Mouse (Mus musculus): ENCODE measurements around the gene Nelfe. TPM values are rescaled to one million over a fixed set of nuclear protein-coding genes. Genes with fewer than 3 reads are reported as not detected.
A peak's percentile ranks its signal among the peaks of the same experiment; 100 is the strongest.
"Not testable (repeated sequence)": the region's sequence is repeated elsewhere in the genome, so short reads cannot be mapped to it uniquely, and the experiment has no call there.

Nelfe gene
- total RNA-seq, 2 experiments from 2014 or later: 16.3 to 30.0 TPM

DNA sequence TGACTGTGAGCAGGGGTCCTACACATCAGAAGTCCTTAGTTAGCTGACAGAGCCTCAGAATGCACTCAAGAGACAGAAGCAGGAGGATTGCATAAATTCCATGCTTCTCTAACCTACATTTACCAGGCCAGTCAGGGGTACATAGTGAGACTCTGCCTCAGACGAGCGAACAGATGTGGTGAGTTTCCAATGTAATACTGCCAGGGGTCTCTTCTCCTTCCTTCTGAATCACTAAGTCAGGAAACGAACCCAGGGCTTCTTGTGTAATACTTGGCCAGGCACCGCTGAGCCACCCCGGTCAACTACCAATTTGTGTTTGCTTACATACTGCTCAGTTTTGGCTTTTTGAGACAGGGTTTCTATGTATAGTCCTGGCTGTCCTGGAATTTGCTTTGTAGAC is 37.8 kb downstream of the Nelfe start:
- no peak for ATAC-seq (replicated peaks; ENCODE audit: low FRiP score, poor library complexity, severe bottlenecking)

- no peak for ATAC-seq (replicated peaks; ENCODE audit: low FRiP score, poor library complexity, severe bottlenecking)
Observed at GRCm38 (mm10) chr17:34890074-34890743, 40.0 kb downstream of the Nelfe start.

GRCm38 (mm10) chr17:34891377-34891776 is 41.2 kb downstream of the Nelfe start:
- ATAC-seq (replicated peaks; ENCODE audit: low FRiP score, poor library complexity, severe bottlenecking): no peak

- ATAC-seq (replicated peaks; ENCODE audit: low FRiP score, poor library complexity, severe bottlenecking): no peak
Observed at GRCm38 (mm10) chr17:34893072-34893824, 43.1 kb downstream of the Nelfe start.

- peak; percentile 63 for ATAC-seq (replicated peaks; ENCODE audit: low FRiP score, poor library complexity, severe bottlenecking)
Observed at GRCm38 (mm10) chr17:34894074-34894597, 43.9 kb downstream of the Nelfe start.

DNA sequence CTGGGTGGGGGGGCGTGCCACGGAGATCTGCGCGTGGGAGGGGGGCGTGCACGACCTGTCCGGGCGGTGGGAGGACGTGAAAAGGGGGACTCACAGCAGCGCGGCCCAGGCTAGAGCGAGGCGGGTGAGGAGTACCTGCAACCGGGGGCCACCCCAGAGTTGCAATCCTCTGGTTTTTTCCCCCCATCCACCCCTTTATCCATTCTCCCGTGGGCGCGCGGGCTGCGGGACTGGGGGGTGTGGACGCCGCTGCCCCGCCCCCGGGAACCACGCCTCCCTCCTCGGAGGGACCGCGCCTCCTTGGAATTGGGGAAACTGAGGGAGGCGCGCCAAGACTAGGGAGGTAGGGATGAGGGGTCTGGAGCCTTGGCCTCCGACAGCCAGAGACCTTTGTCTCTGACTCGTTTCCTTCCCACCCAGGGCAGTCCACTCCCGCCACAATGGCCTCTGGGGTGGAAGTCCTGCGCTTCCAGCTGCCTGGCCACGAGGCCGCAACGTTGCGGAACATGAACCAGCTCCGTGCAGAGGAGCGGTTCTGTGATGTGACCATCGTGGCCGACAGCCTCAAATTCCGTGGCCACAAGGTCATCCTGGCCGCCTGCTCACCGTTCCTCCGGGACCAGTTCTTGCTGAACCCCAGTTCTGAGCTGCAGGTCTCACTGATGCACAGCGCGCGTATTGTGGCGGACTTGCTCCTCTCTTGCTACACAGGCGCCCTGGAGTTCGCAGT is 44.8 kb downstream of the Nelfe start:
- no peak for ATAC-seq (replicated peaks; ENCODE audit: low FRiP score, poor library complexity, severe bottlenecking)

DNA sequence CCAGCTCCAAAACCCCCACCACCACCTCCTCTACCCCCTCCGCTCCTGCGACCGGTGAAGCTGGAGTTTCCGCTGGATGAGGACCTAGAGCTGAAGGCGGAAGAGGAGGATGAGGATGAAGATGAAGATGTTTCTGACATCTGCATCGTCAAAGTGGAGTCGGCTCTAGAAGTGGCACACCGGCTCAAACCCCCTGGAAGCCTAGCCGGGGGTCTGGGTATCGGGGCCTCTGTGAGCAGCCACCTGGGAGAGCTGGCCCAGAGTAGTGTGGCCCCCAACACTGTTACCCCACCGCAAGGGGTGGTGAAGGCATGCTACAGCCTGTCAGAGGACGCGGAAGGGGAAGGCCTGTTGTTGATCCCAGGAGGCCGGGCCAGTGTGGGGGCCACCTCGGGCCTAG is 45.5 kb downstream of the Nelfe start:
- no peak for ATAC-seq (replicated peaks; ENCODE audit: low FRiP score, poor library complexity, severe bottlenecking)

GRCm38 (mm10) chr17:34896366-34896765 is 46.2 kb downstream of the Nelfe start:
- ATAC-seq (replicated peaks; ENCODE audit: low FRiP score, poor library complexity, severe bottlenecking): no peak

DNA sequence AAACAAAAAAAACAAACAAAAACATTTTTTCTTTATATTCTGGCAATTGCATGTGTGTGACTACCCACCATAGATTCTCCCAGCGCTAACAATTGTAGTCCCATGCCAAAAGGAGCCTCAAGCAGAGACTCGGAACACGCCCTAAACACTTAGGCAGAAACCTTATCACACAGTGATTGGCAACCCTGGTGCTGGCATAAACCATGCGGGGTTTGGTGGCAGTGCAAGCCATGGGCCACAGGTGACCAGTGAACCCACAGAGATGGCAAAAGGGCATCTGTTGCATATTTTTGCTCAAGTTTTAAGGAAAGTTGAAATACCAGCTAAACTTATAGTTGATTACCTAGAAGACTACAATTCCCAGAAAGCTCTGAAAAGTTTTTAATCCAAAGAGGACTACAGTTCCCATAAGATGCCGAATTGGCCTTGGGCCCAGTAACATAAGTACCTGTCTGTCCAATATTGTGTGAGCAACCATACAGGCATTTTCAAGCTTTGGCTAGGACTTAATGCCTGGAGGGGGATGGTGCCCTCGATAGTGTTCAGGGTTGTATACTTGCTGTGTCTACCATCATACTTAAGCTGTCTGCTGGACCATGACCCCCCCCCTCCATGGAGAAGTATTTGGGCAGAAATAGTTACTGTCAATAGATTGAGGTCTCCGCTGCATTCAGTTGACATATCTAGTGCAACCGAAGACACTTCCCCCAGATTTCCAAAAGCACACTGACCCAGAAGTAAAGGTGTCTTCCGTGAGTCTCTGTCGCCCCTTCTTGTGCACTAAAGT is 47.4 kb downstream of the Nelfe start:
- ATAC-seq (replicated peaks; ENCODE audit: low FRiP score, poor library complexity, severe bottlenecking): no peak

- ATAC-seq (replicated peaks; ENCODE audit: low FRiP score, poor library complexity, severe bottlenecking): peak; percentile 60
Observed at GRCm38 (mm10) chr17:34898160-34898586, 48.0 kb downstream of the Nelfe start, which contains the start of the genes C2 and Ehmt2. Gene C2 (minus strand): TSS chr17:34898265. Gene Ehmt2 (plus strand): TSS chr17:34898469.

- no peak for ATAC-seq (replicated peaks; ENCODE audit: low FRiP score, poor library complexity, severe bottlenecking)
Observed at GRCm38 (mm10) chr17:34898706-34899052, 48.5 kb downstream of the Nelfe start.

DNA sequence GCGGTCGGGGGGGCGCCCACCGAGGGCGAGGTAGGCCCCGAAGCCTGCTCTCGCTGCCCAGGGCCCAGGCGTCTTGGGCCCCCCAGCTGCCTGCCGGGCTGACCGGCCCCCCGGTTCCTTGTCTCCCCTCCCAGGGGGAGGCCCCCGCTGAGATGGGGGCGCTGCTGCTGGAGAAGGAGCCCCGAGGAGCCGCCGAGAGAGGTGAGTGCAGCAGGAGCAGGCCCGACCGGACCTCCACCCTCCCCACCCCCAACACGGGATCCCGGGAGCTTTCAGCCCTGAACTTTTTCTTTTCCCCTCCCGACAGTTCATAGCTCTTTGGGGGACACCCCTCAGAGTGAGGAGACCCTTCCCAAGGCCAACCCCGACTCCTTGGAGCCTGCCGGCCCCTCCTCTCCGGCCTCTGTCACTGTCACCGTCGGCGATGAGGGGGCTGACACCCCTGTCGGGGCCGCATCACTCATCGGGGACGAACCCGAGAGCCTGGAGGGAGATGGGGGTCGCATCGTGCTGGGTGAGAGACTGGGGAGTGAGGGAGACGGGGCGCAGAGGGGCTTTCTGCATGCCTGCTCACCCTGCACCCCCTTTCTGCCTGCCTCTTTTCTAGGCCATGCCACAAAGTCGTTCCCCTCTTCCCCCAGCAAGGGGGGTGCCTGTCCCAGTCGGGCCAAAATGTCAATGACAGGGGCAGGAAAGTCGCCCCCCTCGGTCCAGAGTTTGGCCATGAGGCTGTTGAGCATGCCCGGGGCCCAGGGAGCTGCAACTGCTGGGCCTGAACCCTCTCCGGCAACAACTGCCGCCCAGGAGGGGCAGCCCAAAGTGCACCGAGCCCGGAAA is 49.1 kb downstream of the Nelfe start:
- ATAC-seq (replicated peaks; ENCODE audit: low FRiP score, poor library complexity, severe bottlenecking): no peak

GRCm38 (mm10) chr17:34899890-34900243 is 49.7 kb downstream of the Nelfe start:
- ATAC-seq (replicated peaks; ENCODE audit: low FRiP score, poor library complexity, severe bottlenecking): no peak

- ATAC-seq (replicated peaks; ENCODE audit: low FRiP score, poor library complexity, severe bottlenecking): not testable (repeated sequence)
Observed at GRCm38 (mm10) chr17:34900826-34901225, 50.6 kb downstream of the Nelfe start.

DNA sequence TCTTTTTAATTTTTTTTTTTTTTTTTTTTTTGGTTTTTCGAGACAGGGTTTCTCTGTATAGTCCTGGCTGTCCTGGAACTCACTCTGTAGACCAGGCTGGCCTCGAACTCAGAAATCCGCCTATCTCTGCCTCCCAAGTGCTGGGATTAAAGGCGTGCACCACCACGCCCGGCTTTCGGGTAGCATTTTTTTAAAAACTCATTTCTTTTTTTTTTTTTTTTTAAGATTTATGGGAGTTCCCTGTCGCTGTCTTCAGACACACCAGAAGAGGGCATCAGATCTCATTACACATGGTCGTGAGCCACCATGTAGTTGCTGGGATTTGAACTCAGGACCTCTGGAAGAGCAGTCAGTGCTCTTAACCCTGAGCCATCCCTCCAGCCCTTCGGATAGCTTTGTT is 51.8 kb downstream of the Nelfe start:
- ATAC-seq (replicated peaks; ENCODE audit: low FRiP score, poor library complexity, severe bottlenecking): not testable (repeated sequence)

GRCm38 (mm10) chr17:34902895-34903294 is 52.7 kb downstream of the Nelfe start:
- no peak for ATAC-seq (replicated peaks; ENCODE audit: low FRiP score, poor library complexity, severe bottlenecking)

Measured in erythroblast, adult 5-6 weeks (primary cell).